Mouse (Mus musculus): Measurements from ENCODE around the gene Arl8b. TPM values are rescaled to one million over a fixed set of nuclear protein-coding genes. Genes with fewer than 3 reads are reported as not detected.
"Not testable (repeated sequence)": the region's sequence is repeated elsewhere in the genome, so short reads cannot be mapped to it uniquely, and the experiment has no call there.

Gene Arl8b
- polyA plus RNA-seq, 1 experiment: 9.1 TPM

GRCm38 (mm10) chr6:108840861-108841640, 58.2 kb downstream of the Arl8b start:
- no peaks in the 10 kb centered on the region for H3K9me3 ChIP-seq
- no peaks in the 10 kb centered on the region for H3K27me3 ChIP-seq (replicated peaks)
- TF ChIP-seq GATA1 (IDR thresholded peaks at IDR 0.05; ENCODE audit: borderline replicate concordance, low read length) (no peak), FLI1 (IDR thresholded peaks at IDR 0.05; ENCODE audit: low read length) (no peak)
- no peak overlapping the region for H3K4me3 ChIP-seq (replicated peaks)
- H3K36me3 ChIP-seq (replicated peaks; ENCODE audit: low read length): peaks cover 93% of the 10 kb centered on the region
- H3K4me1 ChIP-seq: peaks cover 77% of the 10 kb centered on the region

GRCm38 (mm10) chr6:108843664-108844063, 60.8 kb downstream of the Arl8b start:
- Histone ChIP-seq H3K36me3 (replicated peaks; ENCODE audit: low read length) (peaks cover 91% of the 10 kb centered on the region), H3K9me3 (no peaks in the 10 kb centered on the region), H3K27me3 (replicated peaks) (no peaks in the 10 kb centered on the region), H3K4me1 (peaks cover 61% of the 10 kb centered on the region), H3K4me3 (replicated peaks) (peak overlapping the region; percentile 16)
- TF ChIP-seq GATA1 (IDR thresholded peaks at IDR 0.05; ENCODE audit: borderline replicate concordance, low read length): no peak
- no peak for TF ChIP-seq FLI1 (IDR thresholded peaks at IDR 0.05; ENCODE audit: low read length)

GRCm38 (mm10) chr6:108844093-108844492, 61.2 kb downstream of the Arl8b start:
- peak overlapping the region; percentile 16 for H3K4me3 ChIP-seq (replicated peaks)
- H3K4me1 ChIP-seq: peaks cover 62% of the 10 kb centered on the region
- no peaks in the 10 kb centered on the region for H3K9me3 ChIP-seq
- no peaks in the 10 kb centered on the region for H3K27me3 ChIP-seq (replicated peaks)
- TF ChIP-seq GATA1 (IDR thresholded peaks at IDR 0.05; ENCODE audit: borderline replicate concordance, low read length): no peak
- TF ChIP-seq FLI1 (IDR thresholded peaks at IDR 0.05; ENCODE audit: low read length): no peak
- H3K36me3 ChIP-seq (replicated peaks; ENCODE audit: low read length): peaks cover 94% of the 10 kb centered on the region

DNA sequence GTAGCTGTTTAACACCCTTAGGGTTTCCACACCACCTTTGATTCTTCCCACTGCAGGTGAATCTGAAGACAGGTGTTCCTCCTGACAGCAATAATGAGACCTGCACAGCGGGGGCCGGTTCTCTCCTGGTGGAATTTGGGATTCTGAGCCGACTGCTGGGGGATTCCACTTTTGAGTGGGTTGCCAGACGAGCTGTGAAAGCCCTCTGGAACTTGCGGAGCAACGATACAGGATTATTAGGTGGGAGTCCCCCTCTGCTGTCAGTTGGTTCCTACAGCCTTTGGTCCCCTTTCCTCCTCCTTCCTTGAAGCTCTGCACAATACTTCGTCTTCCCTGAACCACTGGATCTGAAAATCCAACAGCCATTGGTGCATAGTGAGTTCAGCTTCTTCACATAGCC, 61.9 kb downstream of the Arl8b start:
- Histone ChIP-seq H3K36me3 (replicated peaks; ENCODE audit: low read length) (peaks cover 94% of the 10 kb centered on the region), H3K4me3 (replicated peaks) (no peak overlapping the region), H3K27me3 (replicated peaks) (no peaks in the 10 kb centered on the region), H3K4me1 (peaks cover 57% of the 10 kb centered on the region), H3K9me3 (no peaks in the 10 kb centered on the region)
- no peak for TF ChIP-seq GATA1 (IDR thresholded peaks at IDR 0.05; ENCODE audit: borderline replicate concordance, low read length)
- no peak for TF ChIP-seq FLI1 (IDR thresholded peaks at IDR 0.05; ENCODE audit: low read length)

- H3K27me3 ChIP-seq (replicated peaks): no peaks in the 10 kb centered on the region
- H3K4me1 ChIP-seq: peaks cover 14% of the 10 kb centered on the region
- TF ChIP-seq GATA1 (IDR thresholded peaks at IDR 0.05; ENCODE audit: borderline replicate concordance, low read length) (no peak), FLI1 (IDR thresholded peaks at IDR 0.05; ENCODE audit: low read length) (no peak)
- peaks cover 99% of the 10 kb centered on the region for H3K36me3 ChIP-seq (replicated peaks; ENCODE audit: low read length)
- H3K4me3 ChIP-seq (replicated peaks): no peak overlapping the region
- no peaks in the 10 kb centered on the region for H3K9me3 ChIP-seq
Observed at GRCm38 (mm10) chr6:108852088-108852670, 69.3 kb downstream of the Arl8b start.

DNA sequence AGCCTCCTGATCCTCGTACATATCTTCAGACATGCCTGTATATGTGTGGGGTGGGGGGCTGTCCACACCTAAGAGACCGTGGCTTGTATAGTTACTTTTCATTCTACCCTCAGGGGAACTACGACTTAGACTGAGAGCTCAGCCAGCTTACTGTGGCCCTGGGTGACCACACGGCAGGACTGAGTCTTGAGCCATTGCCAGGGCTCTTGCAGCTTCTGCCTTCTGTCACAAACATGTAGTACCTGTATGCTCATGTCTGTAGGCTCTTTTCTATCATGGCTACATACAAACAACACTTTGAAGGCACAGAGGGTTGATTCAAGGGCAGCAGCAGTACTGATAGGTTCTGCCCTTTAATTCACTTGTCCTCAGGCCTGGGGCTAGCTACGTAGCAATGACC, 70.1 kb downstream of the Arl8b start:
- no peak for TF ChIP-seq FLI1 (IDR thresholded peaks at IDR 0.05; ENCODE audit: low read length)
- TF ChIP-seq GATA1 (IDR thresholded peaks at IDR 0.05; ENCODE audit: borderline replicate concordance, low read length): no peak
- H3K27me3 ChIP-seq (replicated peaks): no peaks in the 10 kb centered on the region
- H3K9me3 ChIP-seq: no peaks in the 10 kb centered on the region
- peaks cover 16% of the 10 kb centered on the region for H3K4me1 ChIP-seq
- H3K4me3 ChIP-seq (replicated peaks): no peak overlapping the region
- H3K36me3 ChIP-seq (replicated peaks; ENCODE audit: low read length): peaks cover 99% of the 10 kb centered on the region

GRCm38 (mm10) chr6:108858583-108858982, 75.7 kb downstream of the Arl8b start:
- TF ChIP-seq FLI1 (IDR thresholded peaks at IDR 0.05; ENCODE audit: low read length) (no peak), GATA1 (IDR thresholded peaks at IDR 0.05; ENCODE audit: borderline replicate concordance, low read length) (no peak)
- H3K4me3 ChIP-seq (replicated peaks): no peak overlapping the region
- peaks cover 39% of the 10 kb centered on the region for H3K4me1 ChIP-seq
- H3K9me3 ChIP-seq: peaks cover 5% of the 10 kb centered on the region
- H3K36me3 ChIP-seq (replicated peaks; ENCODE audit: low read length): peaks cover 95% of the 10 kb centered on the region
- H3K27me3 ChIP-seq (replicated peaks): no peaks in the 10 kb centered on the region

DNA sequence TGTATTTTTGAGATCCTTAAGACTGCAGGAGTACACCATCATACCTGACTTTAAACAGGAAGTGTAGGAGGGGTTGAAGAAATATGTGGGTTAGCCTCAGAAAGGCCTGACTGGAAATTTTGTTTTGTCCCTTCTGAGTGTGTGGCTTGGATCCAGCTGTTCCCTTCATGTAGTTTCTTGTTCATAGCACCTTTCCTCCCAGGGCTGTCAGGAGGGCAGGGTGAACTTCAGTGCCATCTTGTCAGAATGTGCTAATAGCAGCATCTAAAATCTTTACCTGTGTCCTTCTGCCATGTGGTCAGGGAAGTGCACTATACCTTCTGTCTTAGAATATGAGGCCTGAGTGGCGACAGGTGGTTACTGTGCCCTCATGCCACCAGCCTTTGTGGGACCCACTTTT, 78.3 kb downstream of the Arl8b start:
- TF ChIP-seq FLI1 (IDR thresholded peaks at IDR 0.05; ENCODE audit: low read length) (no peak), GATA1 (IDR thresholded peaks at IDR 0.05; ENCODE audit: borderline replicate concordance, low read length) (no peak)
- Histone ChIP-seq H3K4me3 (replicated peaks) (no peak overlapping the region), H3K9me3 (peaks cover 8% of the 10 kb centered on the region)

DNA sequence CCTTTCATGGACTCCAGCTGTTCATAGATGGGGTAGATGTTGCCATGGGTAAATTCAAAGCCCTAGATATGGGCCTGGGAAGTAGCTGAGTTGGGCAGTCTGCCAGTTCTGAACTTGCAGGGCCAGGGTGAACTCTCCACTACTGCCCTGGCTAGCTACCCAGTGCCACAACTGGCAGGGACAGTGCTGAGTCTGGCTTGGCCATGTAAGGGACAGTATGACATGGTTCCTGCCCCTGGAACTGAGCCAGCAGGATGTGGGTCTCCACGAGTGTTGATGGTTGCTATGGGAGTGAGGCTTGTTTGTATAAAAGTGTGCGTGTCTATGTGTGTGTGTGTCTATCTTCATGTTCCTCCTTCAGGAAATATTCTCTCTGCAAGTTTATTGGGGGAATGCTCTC, 79.6 kb downstream of the Arl8b start:
- no peaks in the 10 kb centered on the region for H3K27me3 ChIP-seq (replicated peaks)
- H3K36me3 ChIP-seq (replicated peaks; ENCODE audit: low read length): peaks cover 62% of the 10 kb centered on the region
- peaks cover 53% of the 10 kb centered on the region for H3K4me1 ChIP-seq
- H3K4me3 ChIP-seq (replicated peaks): peak overlapping the region; percentile 60
- H3K9me3 ChIP-seq: peaks cover 8% of the 10 kb centered on the region
- TF ChIP-seq GATA1 (IDR thresholded peaks at IDR 0.05; ENCODE audit: borderline replicate concordance, low read length): no peak
- no peak for TF ChIP-seq FLI1 (IDR thresholded peaks at IDR 0.05; ENCODE audit: low read length)

More for the DNA sequence above, 78.3 kb downstream of the Arl8b start:
- peaks cover 75% of the 10 kb centered on the region for H3K36me3 ChIP-seq (replicated peaks; ENCODE audit: low read length)
- no peaks in the 10 kb centered on the region for H3K27me3 ChIP-seq (replicated peaks)
- H3K4me1 ChIP-seq: peaks cover 45% of the 10 kb centered on the region

- TF ChIP-seq GATA1 (IDR thresholded peaks at IDR 0.05; ENCODE audit: borderline replicate concordance, low read length): no peak
- TF ChIP-seq FLI1 (IDR thresholded peaks at IDR 0.05; ENCODE audit: low read length): no peak
- peaks cover 25% of the 10 kb centered on the region for H3K36me3 ChIP-seq (replicated peaks; ENCODE audit: low read length)
- no peak overlapping the region for H3K4me3 ChIP-seq (replicated peaks)
- peaks cover 28% of the 10 kb centered on the region for H3K4me1 ChIP-seq
- H3K9me3 ChIP-seq: peaks cover 9% of the 10 kb centered on the region
- H3K27me3 ChIP-seq (replicated peaks): no peaks in the 10 kb centered on the region
Observed at GRCm38 (mm10) chr6:108866317-108866716, 83.4 kb downstream of the Arl8b start.

- H3K9me3 ChIP-seq; H3K36me3 ChIP-seq (replicated peaks; ENCODE audit: low read length); H3K27me3 ChIP-seq (replicated peaks); H3K4me3 ChIP-seq (replicated peaks): not testable (repeated sequence)
- peaks cover 21% of the 10 kb centered on the region for H3K4me1 ChIP-seq
Observed at GRCm38 (mm10) chr6:108869031-108869430, 86.1 kb downstream of the Arl8b start.
